In the genomic region with DNA sequence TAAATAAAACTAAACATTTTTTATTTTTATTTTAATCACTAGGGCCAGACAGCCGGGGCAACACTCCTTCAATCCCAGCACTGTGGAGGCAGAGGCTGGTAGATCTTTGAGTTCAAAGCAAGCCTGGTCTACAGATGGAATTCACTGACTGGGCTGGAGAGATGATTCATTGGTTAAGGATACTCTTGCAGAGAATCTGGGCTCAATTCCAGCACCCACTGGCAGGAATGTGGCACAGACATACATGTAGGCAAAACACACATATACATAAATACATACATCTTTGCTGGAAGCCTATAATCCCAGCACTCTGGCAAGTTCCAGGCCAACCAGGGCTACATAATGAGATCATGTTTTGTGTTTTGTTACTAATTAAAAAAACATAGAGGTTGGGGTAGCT, we compare ENCODE assay signal across 18 mouse cellular contexts. TPM values are rescaled to one million over a fixed set of nuclear protein-coding genes. Genes with fewer than 3 reads are reported as not detected.
A peak's percentile ranks its signal among the peaks of the same experiment; 100 is the strongest.
DNase-seq lines count a peak whose midpoint lies in the region; ATAC-seq and TF ChIP-seq lines count a peak whose summit lies in the region.
"Had no signal": no experiment of that assay in that cellular context is flagged by ENCODE, and none has a peak within 500 bp of the region (broad histone marks: within the 10 kb centered on the region; RNA-seq: fewer than 3 reads in every experiment).

No protein-coding gene starts in this region.

- no peaks in the 10 kb centered on the region for H3K4me1 ChIP-seq in intestine, postnatal 0 days (replicated peaks; ENCODE audit: control insufficient read depth, insufficient read depth, low read length)
- no peaks in the 10 kb centered on the region for H3K4me1 ChIP-seq in intestine, embryonic 15.5 days (replicated peaks)
- no peaks in the 10 kb centered on the region for H3K4me1 ChIP-seq in midbrain, postnatal 0 days (ENCODE audit: insufficient read depth, low read length)
- H3K4me1 ChIP-seq: midbrain, embryonic 13.5 days had no signal

- peak; percentile 16 for DNase-seq in adrenal gland, postnatal 25 days
- no peak for DNase-seq in adrenal gland, adult (ENCODE audit: inconsistent age in 2 of 2, low spot score in 1 of 2)
- peak; percentile 56 for DNase-seq in retina, postnatal 1 day
- no peak for DNase-seq in retina, embryonic 14.5 days (ENCODE audit: low spot score)
- no peak for DNase-seq in midbrain, postnatal 0 days (ENCODE audit: low spot score)
- no peak for DNase-seq in urinary bladder, postnatal 36 days (ENCODE audit: low spot score in 2 of 2)
- DNase-seq: cerebellum, adult 9-11 months; gastrocnemius, postnatal 10 days; liver, postnatal 0 days; thymus, postnatal 36 days had no signal

- no peak overlapping the region for H3K4me3 ChIP-seq in intestine, postnatal 0 days (ENCODE audit: low read depth, low read length)
- H3K4me3 ChIP-seq in intestine, embryonic 15.5 days (replicated peaks): no peak overlapping the region
- H3K4me3 ChIP-seq in midbrain, postnatal 0 days (ENCODE audit: low read depth, low read length): no peak overlapping the region
- H3K4me3 ChIP-seq: erythroblast, embryonic 14.5 days; hindbrain, embryonic 10.5 days; layer of hippocampus, adult 2 months; midbrain, embryonic 13.5 days had no signal

- no peak overlapping the region for H3K27ac ChIP-seq in intestine, postnatal 0 days (ENCODE audit: low read depth, low read length)
- H3K27ac ChIP-seq in intestine, embryonic 15.5 days: no peak overlapping the region
- no peak overlapping the region for H3K27ac ChIP-seq in midbrain, postnatal 0 days (ENCODE audit: low read depth, low read length)
- H3K27ac ChIP-seq: hindbrain, embryonic 10.5 days; layer of hippocampus, adult 2 months; midbrain, embryonic 13.5 days had no signal

- no peaks in the 10 kb centered on the region for H3K36me3 ChIP-seq in intestine, postnatal 0 days (ENCODE audit: control insufficient read depth, insufficient read depth)
- H3K36me3 ChIP-seq in intestine, embryonic 15.5 days: no peaks in the 10 kb centered on the region
- H3K36me3 ChIP-seq in midbrain, postnatal 0 days (ENCODE audit: insufficient read depth, low read length): no peaks in the 10 kb centered on the region
- H3K36me3 ChIP-seq: hindbrain, embryonic 10.5 days; midbrain, embryonic 13.5 days had no signal

- no peak for ATAC-seq in intestine, postnatal 0 days
- ATAC-seq in intestine, embryonic 15.5 days: no peak
- ATAC-seq in midbrain, postnatal 0 days (ENCODE audit: low FRiP score): no peak
- ATAC-seq: forebrain, embryonic 16.5 days; liver, postnatal 0 days; midbrain, embryonic 13.5 days had no signal

- H3K4me2 ChIP-seq in intestine, postnatal 0 days (replicated peaks; ENCODE audit: low read depth): no peak overlapping the region
- H3K4me2 ChIP-seq in intestine, embryonic 15.5 days (replicated peaks): no peak overlapping the region
- no peak overlapping the region for H3K4me2 ChIP-seq in midbrain, postnatal 0 days (ENCODE audit: low read depth, low read length, poor library complexity, severe bottlenecking)
- H3K4me2 ChIP-seq: heart, embryonic 11.5 days; midbrain, embryonic 13.5 days had no signal

- 86% methylated on average over 1 of the region's 1 CpGs for WGBS in intestine, postnatal 0 days
- WGBS in intestine, embryonic 15.5 days: 86% methylated on average over 1 of the region's 1 CpGs
- WGBS in midbrain, postnatal 0 days: 89% methylated on average over 1 of the region's 1 CpGs

- TF ChIP-seq CTCF in intestine, postnatal 0 days (IDR thresholded peaks at IDR 0.05; ENCODE audit: low read depth): peak; percentile 21
- TF ChIP-seq CTCF in midbrain, postnatal 0 days (IDR thresholded peaks at IDR 0.05): no peak

- no peaks in the 10 kb centered on the region for H3K9me3 ChIP-seq in intestine, postnatal 0 days (ENCODE audit: control insufficient read depth)
- H3K9me3 ChIP-seq in intestine, embryonic 15.5 days: no peaks in the 10 kb centered on the region
- no peaks in the 10 kb centered on the region for H3K9me3 ChIP-seq in midbrain, postnatal 0 days (ENCODE audit: low read length)
- H3K9me3 ChIP-seq: hindbrain, embryonic 10.5 days; midbrain, embryonic 13.5 days had no signal

- no peaks in the 10 kb centered on the region for H3K27me3 ChIP-seq in intestine, postnatal 0 days (replicated peaks; ENCODE audit: control insufficient read depth, insufficient read depth, low read length)
- no peaks in the 10 kb centered on the region for H3K27me3 ChIP-seq in intestine, embryonic 15.5 days (replicated peaks)
- no peaks in the 10 kb centered on the region for H3K27me3 ChIP-seq in midbrain, postnatal 0 days (ENCODE audit: insufficient read depth, low read length)
- H3K27me3 ChIP-seq: midbrain, embryonic 13.5 days had no signal

- no peak overlapping the region for H3K9ac ChIP-seq in intestine, postnatal 0 days (ENCODE audit: low read depth, low read length)
- H3K9ac ChIP-seq in intestine, embryonic 15.5 days: no peak overlapping the region
- H3K9ac ChIP-seq in midbrain, postnatal 0 days (replicated peaks; ENCODE audit: low read length, poor library complexity, severe bottlenecking): no peak overlapping the region
- H3K9ac ChIP-seq: liver, postnatal 0 days; midbrain, embryonic 13.5 days had no signal

RNA-seq across cellular contexts. Expression of a gene that starts 6.2 kb away (rescaled TPM):
- total RNA-seq in adrenal gland, postnatal 25 days (2021): 34.7 and 36.0 TPM in 2 replicates
- polyA plus RNA-seq in intestine, postnatal 0 days (2015; fragmentation: Nextera tagmentation; extraction: Ambion mirVana): 80.6 and 100 TPM in 2 replicates
- polyA plus RNA-seq in intestine, embryonic 15.5 days (2015; fragmentation: Nextera tagmentation; extraction: Ambion mirVana): 357 and 384 TPM in 2 replicates
- total RNA-seq in midbrain, postnatal 0 days (2014; rRNA removed): 73.1 and 82.8 TPM in 2 replicates
- 92.7 TPM in 2 replicates for polyA plus RNA-seq in midbrain, postnatal 0 days (2015; fragmentation: Nextera tagmentation; extraction: Ambion mirVana)

RNA-seq across cellular contexts. Expression of a gene that starts 19.9 kb away (rescaled TPM):
- 2.8 and 4.2 TPM in 2 replicates for total RNA-seq in adrenal gland, postnatal 25 days (2021)
- 9.6 and 9.9 TPM in 2 replicates for polyA plus RNA-seq in intestine, postnatal 0 days (2015; fragmentation: Nextera tagmentation; extraction: Ambion mirVana)
- 2.6 and 3.0 TPM in 2 replicates for polyA plus RNA-seq in intestine, embryonic 15.5 days (2015; fragmentation: Nextera tagmentation; extraction: Ambion mirVana)
- 11.0 and 15.6 TPM in 2 replicates for total RNA-seq in midbrain, postnatal 0 days (2014; rRNA removed)
- polyA plus RNA-seq in midbrain, postnatal 0 days (2015; fragmentation: Nextera tagmentation; extraction: Ambion mirVana): 10.9 and 11.5 TPM in 2 replicates
- polyA plus RNA-seq: erythroblast, embryonic 14.5 days had no signal

Comparison
In these comparisons a context has a peak if more than half of its experiments do, and no peak if none do; other contexts are left out.
1. DNase-seq: peak in adrenal gland, postnatal 25 days (single experiment) and retina, postnatal 1 day (single experiment); none in adrenal gland, adult (0 of 2), retina, embryonic 14.5 days (single experiment), midbrain, postnatal 0 days (single experiment) and urinary bladder, postnatal 36 days (0 of 2).